Mouse (Mus musculus): ENCODE data around the gene Ubald2. TPM values are rescaled to one million over a fixed set of nuclear protein-coding genes. Genes with fewer than 3 reads are reported as not detected.
A peak's percentile ranks its signal among the peaks of the same experiment; 100 is the strongest.
"Not testable (repeated sequence)": the region's sequence is repeated elsewhere in the genome, so short reads cannot be mapped to it uniquely, and the experiment has no call there.

Gene Ubald2
- polyA plus RNA-seq, 1 experiment from 2014 or later, result 37.5 TPM

- Histone ChIP-seq H3K27ac (replicated peaks) (no peak overlapping the region), H3K4me1 (peaks cover under 1% of the 10 kb centered on the region), H3K36me3 (peaks cover 35% of the 10 kb centered on the region), H3K4me3 (no peak overlapping the region), H3K27me3 (ENCODE audit: low read depth, poor library complexity, severe bottlenecking) (no peaks in the 10 kb centered on the region), H3K9me3 (replicated peaks) (no peaks in the 10 kb centered on the region)
- no peak for DNase-seq (ENCODE audit: low spot score)
- 88% methylated on average over 4 of the region's 4 CpGs for WGBS
Measured at GRCm38 (mm10) chr11:116405601-116406000, 28.3 kb upstream of the Ubald2 start.

- H3K9me3 ChIP-seq (replicated peaks), result no peaks in the 10 kb centered on the region
- peaks cover 3% of the 10 kb centered on the region for H3K27me3 ChIP-seq (ENCODE audit: low read depth, poor library complexity, severe bottlenecking)
- no peak for DNase-seq (ENCODE audit: low spot score)
- H3K36me3 ChIP-seq, result peaks cover 35% of the 10 kb centered on the region
- peaks cover 8% of the 10 kb centered on the region for H3K4me1 ChIP-seq
- H3K4me3 ChIP-seq, result no peak overlapping the region
- no peak overlapping the region for H3K27ac ChIP-seq (replicated peaks)
- WGBS, result 97% methylated on average over 16 of the region's 16 CpGs
Measured at GRCm38 (mm10) chr11:116406231-116406728, 27.6 kb upstream of the Ubald2 start.

DNA sequence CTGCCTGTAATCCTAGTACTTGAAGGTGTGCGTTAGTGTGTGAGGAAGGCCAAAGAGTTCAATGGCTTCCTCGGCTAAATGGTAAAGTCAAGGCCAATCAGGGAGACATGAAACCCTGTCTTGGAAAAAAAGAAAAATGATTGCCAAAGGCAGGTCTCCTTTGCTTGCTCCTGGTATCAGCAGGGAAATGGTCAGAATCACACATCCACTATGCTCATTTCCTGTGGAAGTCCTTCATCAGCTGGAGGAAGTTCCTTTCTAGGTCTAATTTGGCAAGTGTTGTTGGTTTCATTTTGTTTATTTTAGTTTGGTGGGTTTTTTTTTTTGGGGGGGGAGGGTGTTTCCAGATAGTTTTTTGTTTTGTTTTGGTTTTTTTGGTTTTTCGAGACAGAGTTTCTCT is 24.9 kb upstream of the Ubald2 start:
- no peak for DNase-seq (ENCODE audit: low spot score)
- H3K9me3 ChIP-seq (replicated peaks), result no peaks in the 10 kb centered on the region
- WGBS, result 94% methylated on average over 3 of the region's 3 CpGs

GRCm38 (mm10) chr11:116410415-116410814 is 23.5 kb upstream of the Ubald2 start:
- H3K27me3 ChIP-seq (ENCODE audit: low read depth, poor library complexity, severe bottlenecking), result peaks cover 32% of the 10 kb centered on the region
- H3K36me3 ChIP-seq, result peaks cover 12% of the 10 kb centered on the region; the same call in 1 of the 2 replicates
- H3K27ac ChIP-seq (replicated peaks); H3K9me3 ChIP-seq (replicated peaks); H3K4me3 ChIP-seq; DNase-seq (ENCODE audit: low spot score): not testable (repeated sequence)
- peaks cover 31% of the 10 kb centered on the region for H3K4me1 ChIP-seq
- 95% methylated on average over 4 of the region's 4 CpGs for WGBS

More for the DNA sequence above, 24.9 kb upstream of the Ubald2 start:
- Histone ChIP-seq H3K27ac (replicated peaks) (no peak overlapping the region), H3K4me3 (no peak overlapping the region), H3K4me1 (peaks cover 31% of the 10 kb centered on the region), H3K27me3 (ENCODE audit: low read depth, poor library complexity, severe bottlenecking) (peaks cover 25% of the 10 kb centered on the region), H3K36me3 (peaks cover 20% of the 10 kb centered on the region)

- peak overlapping the region; percentile 84 for H3K4me3 ChIP-seq
- no peaks in the 10 kb centered on the region for H3K9me3 ChIP-seq (replicated peaks)
- H3K27me3 ChIP-seq (ENCODE audit: low read depth, poor library complexity, severe bottlenecking), result peaks cover 32% of the 10 kb centered on the region
- 13% methylated on average over 6 of the region's 6 CpGs for WGBS
- no peak for DNase-seq (ENCODE audit: low spot score)
- peaks cover 32% of the 10 kb centered on the region for H3K4me1 ChIP-seq
- no peak overlapping the region for H3K27ac ChIP-seq (replicated peaks)
- peaks cover 9% of the 10 kb centered on the region; the same call in 1 of the 2 replicates for H3K36me3 ChIP-seq
Measured at GRCm38 (mm10) chr11:116411582-116411981, 22.3 kb upstream of the Ubald2 start.

DNA sequence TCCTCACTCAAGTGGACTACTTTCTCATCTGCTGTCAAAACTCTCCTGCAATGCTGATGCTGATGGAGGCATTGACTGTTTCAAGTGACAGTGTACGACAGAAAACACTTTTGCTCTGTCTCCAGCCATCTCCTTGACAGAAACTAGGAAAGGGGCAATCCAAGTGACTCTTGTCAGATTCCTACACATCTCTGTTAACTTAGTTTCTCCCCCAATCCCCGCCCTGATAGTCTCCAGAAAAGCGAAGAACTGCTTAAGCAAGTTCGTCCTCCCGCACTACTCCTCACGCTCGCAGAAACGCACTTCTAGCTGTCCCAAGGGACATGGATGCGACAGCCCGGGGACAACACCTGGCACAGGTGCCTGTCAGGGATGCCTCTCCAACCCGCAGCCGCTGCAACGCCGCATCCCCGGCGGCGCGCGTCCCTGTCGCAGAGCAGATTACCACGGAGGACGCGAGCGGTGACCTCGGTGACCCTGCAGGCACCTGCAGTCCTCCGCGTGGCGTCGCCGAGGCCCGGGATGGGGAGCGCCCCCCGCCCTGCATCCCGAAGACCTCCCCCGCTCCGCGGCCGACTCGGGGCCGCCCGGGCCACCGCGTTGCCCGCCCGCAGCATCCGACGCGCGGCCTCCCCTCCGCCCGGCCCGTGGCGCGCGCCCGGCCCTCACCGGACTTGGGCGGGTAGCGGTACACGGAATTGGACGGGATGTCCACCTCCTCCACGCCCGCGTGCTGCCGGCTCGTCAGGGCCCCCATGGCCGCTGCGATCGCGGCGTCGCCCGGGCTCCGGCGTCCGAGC is 21.7 kb upstream of the Ubald2 start:
- peak; percentile 57 for DNase-seq (ENCODE audit: low spot score)
- peak overlapping the region; percentile 84 for H3K4me3 ChIP-seq
- H3K27ac ChIP-seq (replicated peaks), result peak overlapping the region; percentile 95
- peaks cover 35% of the 10 kb centered on the region for H3K4me1 ChIP-seq
- H3K36me3 ChIP-seq, result peaks cover 7% of the 10 kb centered on the region; the same call in 1 of the 2 replicates
- 1% methylated on average over 76 of the region's 76 CpGs for WGBS
- no peaks in the 10 kb centered on the region for H3K9me3 ChIP-seq (replicated peaks)
- H3K27me3 ChIP-seq (ENCODE audit: low read depth, poor library complexity, severe bottlenecking), result peaks cover 32% of the 10 kb centered on the region

GRCm38 (mm10) chr11:116412904-116413630 is 20.8 kb upstream of the Ubald2 start, which contains the start of gene Rnf157:
Gene Rnf157, minus strand, starts transcription at chr11:116413032.
- Histone ChIP-seq H3K27me3 (ENCODE audit: low read depth, poor library complexity, severe bottlenecking) (peaks cover 32% of the 10 kb centered on the region), H3K9me3 (replicated peaks) (no peaks in the 10 kb centered on the region), H3K27ac (replicated peaks) (peak within 1 kb of the TSS; percentile 95), H3K4me3 (peak within 1 kb of the TSS; percentile 84), H3K36me3 (0 out of 2 replicates have a peak, but pooled peaks cover 5% of the 10 kb centered on the region), H3K4me1 (peaks cover 37% of the 10 kb centered on the region)
- peak; percentile 87 for DNase-seq (ENCODE audit: low spot score)
- whole genome bisulfite sequencing, result 2% methylated on average over 78 of the region's 82 CpGs

DNA sequence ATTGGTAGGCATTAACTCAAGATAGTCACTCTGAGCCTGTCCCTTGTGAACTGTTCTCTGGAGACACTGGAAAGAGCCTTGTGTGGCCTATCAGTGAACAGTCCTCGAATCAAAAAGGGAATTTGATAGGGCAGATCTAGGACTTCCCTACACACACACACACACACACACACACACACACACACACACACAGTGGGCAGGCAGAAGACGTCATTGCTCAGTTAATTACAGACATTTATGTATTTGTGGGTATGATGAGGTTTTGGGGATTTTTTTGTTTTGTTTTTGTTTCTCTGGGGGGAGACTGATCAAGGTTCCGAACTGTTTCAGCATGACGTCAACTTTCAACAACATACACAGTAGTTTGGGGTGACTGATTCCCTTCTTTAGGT is 20.3 kb upstream of the Ubald2 start:
- Histone ChIP-seq H3K9me3 (replicated peaks) (no peaks in the 10 kb centered on the region), H3K27me3 (ENCODE audit: low read depth, poor library complexity, severe bottlenecking) (peaks cover 32% of the 10 kb centered on the region), H3K27ac (replicated peaks) (peak overlapping the region; percentile 95), H3K4me1 (peaks cover 43% of the 10 kb centered on the region), H3K4me3 (peak overlapping the region; percentile 84), H3K36me3 (0 out of 2 replicates have a peak, but pooled peaks cover 5% of the 10 kb centered on the region)
- 88% methylated on average over 4 of the region's 4 CpGs for WGBS
- DNase-seq (ENCODE audit: low spot score), result no peak

- 75% methylated on average over 6 of the region's 6 CpGs for WGBS
- Histone ChIP-seq H3K4me1 (peaks cover 38% of the 10 kb centered on the region), H3K27me3 (ENCODE audit: low read depth, poor library complexity, severe bottlenecking) (peaks cover 28% of the 10 kb centered on the region), H3K9me3 (replicated peaks) (no peaks in the 10 kb centered on the region), H3K36me3 (no peaks in the 10 kb centered on the region), H3K27ac (replicated peaks) (no peak overlapping the region), H3K4me3 (no peak overlapping the region)
- no peak for DNase-seq (ENCODE audit: low spot score)
Measured at GRCm38 (mm10) chr11:116416196-116416943, 17.5 kb upstream of the Ubald2 start.

DNA sequence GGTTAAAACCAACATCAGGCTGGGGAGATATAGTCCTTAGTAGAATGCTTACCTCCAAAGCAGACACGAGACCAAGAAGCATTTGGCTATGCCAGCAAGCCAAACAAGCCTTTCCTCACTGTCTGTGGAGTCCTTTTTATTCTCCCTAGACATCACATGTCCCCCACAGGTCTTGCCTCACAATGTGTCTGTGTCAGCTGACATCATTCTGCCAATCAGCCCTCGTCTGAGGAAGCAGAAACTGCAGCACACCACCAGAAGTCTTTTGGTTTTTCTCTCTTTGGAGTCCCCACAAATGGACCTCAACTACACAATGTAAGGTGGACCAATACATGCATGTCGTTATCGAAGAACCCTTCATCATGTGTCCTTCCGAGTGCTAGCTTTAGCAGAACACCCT is 16.8 kb upstream of the Ubald2 start:
- Histone ChIP-seq H3K4me1 (peaks cover 31% of the 10 kb centered on the region), H3K9me3 (replicated peaks) (no peaks in the 10 kb centered on the region), H3K36me3 (no peaks in the 10 kb centered on the region), H3K27me3 (ENCODE audit: low read depth, poor library complexity, severe bottlenecking) (peaks cover 21% of the 10 kb centered on the region), H3K27ac (replicated peaks) (no peak overlapping the region), H3K4me3 (no peak overlapping the region)
- WGBS, result 90% methylated on average over 5 of the region's 5 CpGs
- DNase-seq (ENCODE audit: low spot score), result no peak

GRCm38 (mm10) chr11:116418194-116418840 is 15.6 kb upstream of the Ubald2 start:
- WGBS, result 19% methylated on average over 2 of the region's 2 CpGs
- H3K36me3 ChIP-seq, result no peaks in the 10 kb centered on the region
- peak; percentile 53 for DNase-seq (ENCODE audit: low spot score)
- H3K4me3 ChIP-seq, result no peak overlapping the region
- no peaks in the 10 kb centered on the region for H3K9me3 ChIP-seq (replicated peaks)
- peaks cover 15% of the 10 kb centered on the region for H3K27me3 ChIP-seq (ENCODE audit: low read depth, poor library complexity, severe bottlenecking)
- H3K27ac ChIP-seq (replicated peaks), result peak overlapping the region; percentile 50
- H3K4me1 ChIP-seq, result peaks cover 19% of the 10 kb centered on the region

Data from midbrain, embryonic 10.5 days (tissue).